Comparison of ENCODE assay signal across 10 mouse cellular contexts in genomic region chr6:4455518-4455917, GRCm38 (mm10). TPM values are rescaled to one million over a fixed set of nuclear protein-coding genes. Genes with fewer than 3 reads are reported as not detected.
DNase-seq lines count a peak whose midpoint lies in the region; ATAC-seq and TF ChIP-seq lines count a peak whose summit lies in the region.
"Had no signal": no experiment of that assay in that cellular context is flagged by ENCODE, and none has a peak within 500 bp of the region (broad histone marks: within the 10 kb centered on the region; RNA-seq: fewer than 3 reads in every experiment).

No protein-coding gene starts in this region.

- no peaks in the 10 kb centered on the region for H3K27me3 ChIP-seq in hindbrain, embryonic 11.5 days (ENCODE audit: control insufficient read depth, insufficient read depth, low read length)
- H3K27me3 ChIP-seq in hindbrain, postnatal 0 days (ENCODE audit: insufficient read depth, low read length) = no peaks in the 10 kb centered on the region
- no peaks in the 10 kb centered on the region for H3K27me3 ChIP-seq in MEL (ENCODE audit: control insufficient read depth in 1 of 2, insufficient read depth in 2 of 2, low read length in 2 of 2)
- no peaks in the 10 kb centered on the region for H3K27me3 ChIP-seq in limb, embryonic 13.5 days

- TF ChIP-seq EP300 in MEL (IDR thresholded peaks at IDR 0.05; ENCODE audit: low read depth in 1 of 2, low read length in 2 of 2) = no peak

- no peak for TF ChIP-seq RAD21 in MEL (IDR thresholded peaks at IDR 0.05; ENCODE audit: low read depth, low read length)

- H3K4me1 ChIP-seq in hindbrain, embryonic 11.5 days (replicated peaks; ENCODE audit: control insufficient read depth, insufficient read depth, low read length) = 0 out of 2 replicates have a peak, but pooled peaks cover 2% of the 10 kb centered on the region
- H3K4me1 ChIP-seq in hindbrain, postnatal 0 days (ENCODE audit: insufficient read depth, low read length) = no peaks in the 10 kb centered on the region
- peaks cover 23 to 30% of the 10 kb centered on the region in 2 experiments for H3K4me1 ChIP-seq in MEL (ENCODE audit: control insufficient read depth in 1 of 2, insufficient read depth in 2 of 2, low read length in 2 of 2)
- peaks cover 32% of the 10 kb centered on the region for H3K4me1 ChIP-seq in limb, embryonic 13.5 days

- no peak overlapping the region for H3K4me3 ChIP-seq in hindbrain, embryonic 11.5 days (ENCODE audit: low read depth, low read length)
- H3K4me3 ChIP-seq in hindbrain, postnatal 0 days (ENCODE audit: low read length) = no peak overlapping the region
- H3K4me3 ChIP-seq in MEL (ENCODE audit: control insufficient read depth in 1 of 2, insufficient read depth in 1 of 2, low read depth in 2 of 2, low read length in 2 of 2) = no peak overlapping the region
- no peak overlapping the region for H3K4me3 ChIP-seq in limb, embryonic 13.5 days

- no peak for TF ChIP-seq CTCF in hindbrain, postnatal 0 days (IDR thresholded peaks at IDR 0.05; ENCODE audit: low read depth)
- no peak for TF ChIP-seq CTCF in MEL (IDR thresholded peaks at IDR 0.05 in 2 of 3, conservative IDR thresholded peaks at IDR 0.05 in 1 of 3; ENCODE audit: control insufficient read depth in 1 of 3, insufficient read depth in 1 of 3, low read depth in 2 of 3, low read length in 3 of 3, poor library complexity in 1 of 3, severe bottlenecking in 1 of 3)

- TF ChIP-seq POLR2A in MEL (IDR thresholded peaks at IDR 0.05; ENCODE audit: control insufficient read depth in 1 of 2, insufficient read depth in 1 of 2, low read depth in 1 of 2, low read length in 2 of 2, poor library complexity in 1 of 2) = no peak

- no peak overlapping the region for H3K4me2 ChIP-seq in hindbrain, embryonic 11.5 days (replicated peaks; ENCODE audit: low read depth, low read length)
- H3K4me2 ChIP-seq in hindbrain, postnatal 0 days (ENCODE audit: low read depth, low read length) = no peak overlapping the region
- no peak overlapping the region for H3K4me2 ChIP-seq in limb, embryonic 13.5 days (replicated peaks)

- H3K27ac ChIP-seq in hindbrain, embryonic 11.5 days (ENCODE audit: low read depth, low read length) = no peak overlapping the region
- H3K27ac ChIP-seq in hindbrain, postnatal 0 days = no peak overlapping the region
- H3K27ac ChIP-seq in MEL (ENCODE audit: control insufficient read depth, low read depth, low read length) = peak overlapping the region; percentile 98
- peak overlapping the region; percentile 96 for H3K27ac ChIP-seq in limb, embryonic 13.5 days

- H3K9ac ChIP-seq in hindbrain, embryonic 11.5 days (ENCODE audit: low read depth, low read length) = no peak overlapping the region
- no peak overlapping the region for H3K9ac ChIP-seq in hindbrain, postnatal 0 days (replicated peaks; ENCODE audit: low read length)
- no peak overlapping the region for H3K9ac ChIP-seq in MEL (ENCODE audit: control insufficient read depth, low read depth, low read length, poor library complexity, severe bottlenecking)
- no peak overlapping the region for H3K9ac ChIP-seq in limb, embryonic 13.5 days

- H3K36me3 ChIP-seq in hindbrain, embryonic 11.5 days (ENCODE audit: control insufficient read depth, insufficient read depth, low read length) = no peaks in the 10 kb centered on the region
- H3K36me3 ChIP-seq in hindbrain, postnatal 0 days (ENCODE audit: insufficient read depth, low read length) = no peaks in the 10 kb centered on the region
- peaks cover 0 to 41% of the 10 kb centered on the region in 2 experiments; a peak in 2 of 4 replicates for H3K36me3 ChIP-seq in MEL (ENCODE audit: control insufficient read depth in 1 of 2, insufficient read depth in 2 of 2, low read length in 2 of 2)
- no peaks in the 10 kb centered on the region for H3K36me3 ChIP-seq in limb, embryonic 13.5 days

- no peaks in the 10 kb centered on the region; the same call in 1 of the 2 replicates for H3K79me2 ChIP-seq in MEL (ENCODE audit: control insufficient read depth, insufficient read depth, low read length, poor library complexity)

- peak; percentile 24 for DNase-seq in embryo, embryonic 9.5 days (ENCODE audit: extremely low spot score)
- DNase-seq in embryo, embryonic 10.5 days (ENCODE audit: low spot score) = no peak
- peak; percentile 15 for DNase-seq in hindbrain, embryonic 11.5 days (ENCODE audit: low spot score)
- no peak for DNase-seq in hindbrain, postnatal 0 days (ENCODE audit: low spot score)
- DNase-seq in MEL (ENCODE audit: low read depth, low spot score) = peak; percentile 12
- DNase-seq in right cerebral cortex, postnatal 36 days (ENCODE audit: low spot score in 2 of 2) = no peak
- no peak for DNase-seq in Muller cell, postnatal 12 days (ENCODE audit: inconsistent ontology term)
- DNase-seq: cerebellum, adult 18-20 months had no signal

- ATAC-seq in hindbrain, embryonic 11.5 days (ENCODE audit: low FRiP score) = 0 out of 2 replicates have a peak, but pooled peaks have one; percentile 27
- no peak for ATAC-seq in hindbrain, postnatal 0 days
- ATAC-seq in limb, embryonic 13.5 days (ENCODE audit: low FRiP score, low read depth) = no peak
- ATAC-seq: activated CD4-positive, CD25-positive, alpha-beta regulatory T cell, adult 4 months had no signal

- 52% methylated on average over 5 of the region's 5 CpGs for WGBS in hindbrain, embryonic 11.5 days
- 59% methylated on average over 5 of the region's 5 CpGs for WGBS in hindbrain, postnatal 0 days
- 48% methylated on average over 5 of the region's 5 CpGs for WGBS in limb, embryonic 13.5 days

- no peaks in the 10 kb centered on the region for H3K9me3 ChIP-seq in hindbrain, embryonic 11.5 days (ENCODE audit: control insufficient read depth, low read length)
- H3K9me3 ChIP-seq in hindbrain, postnatal 0 days (ENCODE audit: low read length) = no peaks in the 10 kb centered on the region
- no peaks in the 10 kb centered on the region for H3K9me3 ChIP-seq in MEL (replicated peaks; ENCODE audit: insufficient read depth, low read length)
- H3K9me3 ChIP-seq in limb, embryonic 13.5 days = no peaks in the 10 kb centered on the region

TF ChIP-seq in MEL, 35 proteins besides CTCF, POLR2A, EP300 and RAD21:
- TF ChIP-seq GABPA (IDR thresholded peaks at IDR 0.05; ENCODE audit: low read depth, low read length) = no peak
- TF ChIP-seq MAFK (IDR thresholded peaks at IDR 0.05; ENCODE audit: borderline replicate concordance, low read depth, low read length) = no peak
- no peak for TF ChIP-seq TAL1 (IDR thresholded peaks at IDR 0.05; ENCODE audit: low read length)
- TF ChIP-seq ZC3H11A (IDR thresholded peaks at IDR 0.05; ENCODE audit: low read depth, low read length) = no peak
- no peak for TF ChIP-seq ZMIZ1 (IDR thresholded peaks at IDR 0.05; ENCODE audit: low read depth, low read length)
- TF ChIP-seq MEF2A (IDR thresholded peaks at IDR 0.05; ENCODE audit: extremely low read depth, insufficient replicate concordance, low read depth, low read length, poor library complexity, severe bottlenecking) = no peak
- TF ChIP-seq JUND (IDR thresholded peaks at IDR 0.05; ENCODE audit: low read depth, low read length) = no peak
- TF ChIP-seq SMC3 (IDR thresholded peaks at IDR 0.05; ENCODE audit: low read depth, low read length) = no peak
- TF ChIP-seq RCOR1 (IDR thresholded peaks at IDR 0.05; ENCODE audit: low read depth, low read length) = no peak
- no peak for TF ChIP-seq NELFE (IDR thresholded peaks at IDR 0.05; ENCODE audit: low read depth, low read length)
- TF ChIP-seq KAT2A (conservative IDR thresholded peaks at IDR 0.05; ENCODE audit: low read depth, low read length) = no peak
- no peak for TF ChIP-seq USF1 (IDR thresholded peaks at IDR 0.05; ENCODE audit: low read depth, low read length)
- TF ChIP-seq CHD2 (IDR thresholded peaks at IDR 0.05; ENCODE audit: low read length) = no peak
- TF ChIP-seq E2F4 (IDR thresholded peaks at IDR 0.05; ENCODE audit: borderline replicate concordance, low read depth, low read length) = no peak
- no peak for TF ChIP-seq POLR2AphosphoS2 (IDR thresholded peaks at IDR 0.05; ENCODE audit: low read length)
- no peak for TF ChIP-seq SIN3A (IDR thresholded peaks at IDR 0.05; ENCODE audit: low read length)
- TF ChIP-seq TCF12 (IDR thresholded peaks at IDR 0.05; ENCODE audit: low read depth, low read length) = no peak
- no peak for TF ChIP-seq ELF1 (IDR thresholded peaks at IDR 0.05; ENCODE audit: low read depth, low read length)
- no peak for TF ChIP-seq UBTF (IDR thresholded peaks at IDR 0.05; ENCODE audit: borderline replicate concordance, insufficient read depth, low read depth, low read length)
- TF ChIP-seq MYB (IDR thresholded peaks at IDR 0.05; ENCODE audit: low read depth, low read length) = no peak

RNA-seq across cellular contexts. Expression of gene Col1a2, which starts 49.1 kb away (rescaled TPM):
- 143 and 151 TPM in 2 replicates for polyA plus RNA-seq in hindbrain, embryonic 11.5 days (2014; fragmentation: Nextera tagmentation; extraction: Ambion mirVana)
- 104 and 127 TPM in 2 replicates for total RNA-seq in hindbrain, postnatal 0 days (2014; rRNA removed)
- 66.9 and 83.8 TPM in 2 replicates for polyA plus RNA-seq in hindbrain, postnatal 0 days (2015; fragmentation: Nextera tagmentation; extraction: Ambion mirVana)
- not detected in 2 replicates for total RNA-seq in MEL (2012; rRNA removed)
- polyA plus RNA-seq in MEL (2012; ENCODE audit: insufficient read depth in 1 of 2, insufficient read length in 2 of 2, low read depth in 1 of 2, low replicate concordance in 2 of 2, missing spikeins in 1 of 2) = not detected
- polyA plus RNA-seq in limb, embryonic 13.5 days (2015; fragmentation: Nextera tagmentation; extraction: Ambion mirVana) = 809 and 883 TPM in 2 replicates
- polyA plus RNA-seq: activated CD4-positive, CD25-positive, alpha-beta regulatory T cell, adult 4 months had no signal

Comparison
In these comparisons a context has a peak if more than half of its experiments do, and no peak if none do; other contexts are left out.
1. DNase-seq: peak in embryo, embryonic 9.5 days (single experiment), hindbrain, embryonic 11.5 days (single experiment) and MEL (single experiment); none in embryo, embryonic 10.5 days (single experiment), hindbrain, postnatal 0 days (single experiment), right cerebral cortex, postnatal 36 days (0 of 2) and Muller cell, postnatal 12 days (single experiment).
2. H3K27ac ChIP-seq: peak in MEL (single experiment) and limb, embryonic 13.5 days (single experiment); none in hindbrain, embryonic 11.5 days (single experiment) and hindbrain, postnatal 0 days (single experiment).
3. RNA of gene Col1a2, which starts 49.1 kb away (polyA plus RNA-seq): 809 to 883 TPM in limb, embryonic 13.5 days, 143 to 151 TPM in hindbrain, embryonic 11.5 days and 66.9 to 83.8 TPM in hindbrain, postnatal 0 days; not detected in MEL; every median in the first group is over 10 times any median in the second.